Mouse (Mus musculus) hindlimb bud, embryonic 11.5 days (tissue): ENCODE data around the gene Zfp629.

ENCODE experiments used
- DNase-seq: peaks from one replicate; pipeline ENCODE4 v3.0.0-alpha.2; 2012; ENCODE audit warnings: low read depth, low spot score; ENCODE audit errors: extremely low spot score

Zfp629 gene

GRCm38 (mm10) chr7:127616336-127616735 lies 739 bp upstream of the Zfp629 start:
- DNase-seq: no peak

GRCm38 (mm10) chr7:127614511-127614890 lies 1.1 kb downstream of the Zfp629 start:
- no peak for DNase-seq

- DNase-seq: no peak
Measured at GRCm38 (mm10) chr7:127614091-127614490, 1.5 kb downstream of the Zfp629 start.

GRCm38 (mm10) chr7:127613501-127613900 lies 2.1 kb downstream of the Zfp629 start:
- DNase-seq: no peak

GRCm38 (mm10) chr7:127611561-127611960 lies 4.0 kb downstream of the Zfp629 start:
- DNase-seq: no peak

GRCm38 (mm10) chr7:127611011-127611410 lies 4.6 kb downstream of the Zfp629 start:
- DNase-seq: no peak

GRCm38 (mm10) chr7:127607150-127607549 lies 8.4 kb downstream of the Zfp629 start:
- DNase-seq: no peak

- DNase-seq: no peak
Measured at GRCm38 (mm10) chr7:127604256-127604655, 11.3 kb downstream of the Zfp629 start.

- no peak for DNase-seq
Measured at GRCm38 (mm10) chr7:127602903-127603302, 12.7 kb downstream of the Zfp629 start.

- no peak for DNase-seq
Measured at GRCm38 (mm10) chr7:127601735-127602134, 13.9 kb downstream of the Zfp629 start.

- DNase-seq: no peak
Measured at GRCm38 (mm10) chr7:127600612-127601011, 15.0 kb downstream of the Zfp629 start.

GRCm38 (mm10) chr7:127596747-127597146 lies 18.9 kb downstream of the Zfp629 start:
- no peak for DNase-seq

- DNase-seq: no peak
Measured at GRCm38 (mm10) chr7:127592575-127592974, 23.0 kb downstream of the Zfp629 start.

- DNase-seq: no peak
Measured at GRCm38 (mm10) chr7:127591108-127591507, 24.5 kb downstream of the Zfp629 start.

GRCm38 (mm10) chr7:127589637-127590036 lies 26.0 kb downstream of the Zfp629 start:
- no peak for DNase-seq

- DNase-seq: no peak
Measured at GRCm38 (mm10) chr7:127588901-127589300, 26.7 kb downstream of the Zfp629 start.

- peak; percentile 98 for DNase-seq
Measured at GRCm38 (mm10) chr7:127588011-127588871, 27.4 kb downstream of the Zfp629 start, which contains the start of the genes Ccdc189 and Rnf40. TSS of gene Ccdc189 (minus strand) at chr7:127588595. TSS of gene Rnf40 (plus strand) at chr7:127588767.

GRCm38 (mm10) chr7:127587196-127587595 lies 28.4 kb downstream of the Zfp629 start:
- DNase-seq: no peak

- no peak for DNase-seq
Measured at GRCm38 (mm10) chr7:127586149-127586548, 29.4 kb downstream of the Zfp629 start.

GRCm38 (mm10) chr7:127585031-127585430 lies 30.6 kb downstream of the Zfp629 start:
- DNase-seq: no peak

- DNase-seq: no peak
Measured at GRCm38 (mm10) chr7:127583260-127583659, 32.3 kb downstream of the Zfp629 start.

- no peak for DNase-seq
Measured at GRCm38 (mm10) chr7:127574115-127574514, 41.5 kb downstream of the Zfp629 start.
